Mouse (Mus musculus): ENCODE results near the gene Ppara.

GRCm38 (mm10) chr15:85821203-85822010 lies 86.6 kb downstream of the Ppara start, which contains the start of gene Pkdrej:
- TF ChIP-seq POLR2A (IDR thresholded peaks at IDR 0.05; ENCODE audit: low read depth, low read length) (no peak), CTCF (IDR thresholded peaks at IDR 0.05; ENCODE audit: borderline replicate concordance, insufficient read depth, low read length) (no peak)
